Mouse (Mus musculus): ENCODE data around the gene Ovch2. TPM values are rescaled to one million over a fixed set of nuclear protein-coding genes. Genes with fewer than 3 reads are reported as not detected.

The Ovch2 gene
- polyA plus RNA-seq, 1 experiment from 2014 or later = not detected

DNA sequence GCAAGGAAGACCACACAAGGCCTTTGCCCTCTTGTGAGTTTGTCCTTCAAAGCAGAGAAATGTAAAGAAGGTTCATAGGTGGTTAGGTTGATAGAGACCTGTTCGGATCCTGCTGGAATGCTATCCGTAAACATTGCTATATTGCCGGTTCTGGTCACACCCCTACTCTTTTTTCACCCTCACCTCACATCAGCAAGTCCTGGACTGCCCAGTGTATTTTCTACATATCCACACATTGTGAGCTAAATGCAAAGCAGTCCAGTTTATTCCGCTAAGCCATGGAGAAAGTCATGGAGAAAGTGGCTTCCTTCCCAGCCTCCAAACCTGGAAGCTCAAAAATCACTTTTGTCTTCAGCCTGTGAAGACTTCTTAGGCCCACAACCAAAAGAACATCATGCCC is 51.3 kb downstream of the Ovch2 start:
- H3K27ac ChIP-seq (replicated peaks; ENCODE audit: low read depth, low read length) = no peak overlapping the region
- H3K36me3 ChIP-seq (ENCODE audit: control insufficient read depth, insufficient read depth, low read length) = no peaks in the 10 kb centered on the region
- ATAC-seq (ENCODE audit: low FRiP score, low TSS enrichment) (no peak), DNase-seq (no peak)
- no peak overlapping the region for H3K4me3 ChIP-seq (replicated peaks; ENCODE audit: low read depth, low read length)
- no peaks in the 10 kb centered on the region for H3K4me1 ChIP-seq (ENCODE audit: control insufficient read depth, insufficient read depth, low read length)
- 94% methylated on average over 4 of the region's 4 CpGs for WGBS
- H3K9me3 ChIP-seq (ENCODE audit: control insufficient read depth, low read length) = no peaks in the 10 kb centered on the region
- no peaks in the 10 kb centered on the region for H3K27me3 ChIP-seq (ENCODE audit: control insufficient read depth, insufficient read depth, low read length)
- no peak overlapping the region for H3K4me2 ChIP-seq (ENCODE audit: low read length)
- no peak overlapping the region for H3K9ac ChIP-seq (replicated peaks; ENCODE audit: low read length)

DNA sequence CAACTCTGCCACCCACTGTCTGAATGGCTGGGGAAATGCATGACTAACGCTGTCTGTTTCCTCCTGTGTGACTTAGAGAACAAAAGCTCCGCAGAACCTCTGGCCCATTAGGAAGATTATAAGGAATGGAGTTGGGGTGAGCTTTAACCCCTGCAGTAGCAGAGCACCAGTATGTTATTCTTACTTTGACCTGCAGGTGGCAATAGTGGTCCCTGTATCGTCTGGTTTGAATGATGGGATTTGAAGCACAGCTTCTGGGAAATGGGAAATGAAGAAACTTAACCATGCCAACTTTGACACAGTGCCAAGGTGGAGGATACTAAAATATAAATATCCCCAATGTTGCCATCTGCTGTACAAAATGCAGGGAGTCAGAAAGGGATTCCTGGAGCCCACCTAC is 51.7 kb downstream of the Ovch2 start:
- H3K4me1 ChIP-seq (ENCODE audit: control insufficient read depth, insufficient read depth, low read length) = no peaks in the 10 kb centered on the region
- no peak for ATAC-seq (ENCODE audit: low FRiP score, low TSS enrichment)
- no peak overlapping the region for H3K9ac ChIP-seq (replicated peaks; ENCODE audit: low read length)
- no peak overlapping the region for H3K4me3 ChIP-seq (replicated peaks; ENCODE audit: low read depth, low read length)
- WGBS = 2% methylated on average over 3 of the region's 3 CpGs
- H3K27ac ChIP-seq (replicated peaks; ENCODE audit: low read depth, low read length) = no peak overlapping the region
- no peaks in the 10 kb centered on the region for H3K27me3 ChIP-seq (ENCODE audit: control insufficient read depth, insufficient read depth, low read length)
- H3K4me2 ChIP-seq (ENCODE audit: low read length) = no peak overlapping the region
- no peaks in the 10 kb centered on the region for H3K9me3 ChIP-seq (ENCODE audit: control insufficient read depth, low read length)
- DNase-seq = peak; percentile 86
- H3K36me3 ChIP-seq (ENCODE audit: control insufficient read depth, insufficient read depth, low read length) = no peaks in the 10 kb centered on the region

DNA sequence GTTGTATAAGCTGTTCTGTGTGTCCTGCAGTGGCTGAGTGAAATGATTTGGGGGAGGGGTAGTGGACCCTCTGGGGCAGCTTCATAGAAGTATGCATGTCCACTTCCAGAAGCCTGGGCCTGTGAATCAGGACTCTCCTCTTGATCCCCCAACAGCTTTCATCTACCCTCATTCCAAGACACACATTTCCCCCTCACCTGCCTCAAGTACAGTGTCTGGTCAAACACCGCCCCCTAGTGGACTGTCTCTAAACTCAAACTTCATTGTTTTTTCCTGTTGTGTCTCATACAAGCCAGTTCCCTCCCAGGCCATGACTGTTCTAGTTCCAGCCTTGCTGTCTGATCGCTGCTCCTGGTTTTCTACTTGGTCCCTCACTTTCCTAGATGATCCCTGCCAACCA is 53.1 kb downstream of the Ovch2 start:
- ATAC-seq (ENCODE audit: low FRiP score, low TSS enrichment) (peak; percentile 41; the same call in 1 of the 2 replicates), DNase-seq (peak; percentile 66)
- H3K9me3 ChIP-seq (ENCODE audit: control insufficient read depth, low read length) = no peaks in the 10 kb centered on the region
- H3K4me1 ChIP-seq (ENCODE audit: control insufficient read depth, insufficient read depth, low read length) = no peaks in the 10 kb centered on the region
- no peak overlapping the region for H3K4me3 ChIP-seq (replicated peaks; ENCODE audit: low read depth, low read length)
- no peaks in the 10 kb centered on the region for H3K36me3 ChIP-seq (ENCODE audit: control insufficient read depth, insufficient read depth, low read length)
- 17% methylated on average over 2 of the region's 2 CpGs for WGBS
- H3K9ac ChIP-seq (replicated peaks; ENCODE audit: low read length) = no peak overlapping the region
- H3K4me2 ChIP-seq (ENCODE audit: low read length) = no peak overlapping the region
- H3K27me3 ChIP-seq (ENCODE audit: control insufficient read depth, insufficient read depth, low read length) = no peaks in the 10 kb centered on the region
- H3K27ac ChIP-seq (replicated peaks; ENCODE audit: low read depth, low read length) = no peak overlapping the region

DNA sequence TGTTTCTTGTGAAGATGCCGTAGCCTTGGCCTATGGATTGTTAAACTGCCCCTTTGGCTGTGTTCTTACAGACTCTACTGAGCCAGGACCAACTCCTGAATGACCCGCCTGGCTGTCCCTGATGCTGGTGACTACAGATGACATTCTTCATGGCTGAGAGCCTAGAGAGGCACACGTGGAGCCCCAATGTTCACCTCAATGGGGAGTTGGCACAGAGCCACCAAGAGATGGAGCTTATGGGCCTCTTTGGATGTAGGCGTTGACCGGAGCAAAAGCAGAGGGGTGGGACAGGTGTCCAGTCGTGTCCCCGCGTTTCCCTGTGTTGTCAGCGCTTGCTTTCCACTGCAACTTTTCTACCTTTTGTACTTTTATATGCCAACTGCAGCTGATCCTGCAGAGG is 53.5 kb downstream of the Ovch2 start:
- ATAC-seq (ENCODE audit: low FRiP score, low TSS enrichment) (no peak), DNase-seq (no peak)
- H3K9me3 ChIP-seq (ENCODE audit: control insufficient read depth, low read length) = no peaks in the 10 kb centered on the region
- H3K27me3 ChIP-seq (ENCODE audit: control insufficient read depth, insufficient read depth, low read length) = no peaks in the 10 kb centered on the region
- H3K36me3 ChIP-seq (ENCODE audit: control insufficient read depth, insufficient read depth, low read length) = no peaks in the 10 kb centered on the region
- no peak overlapping the region for H3K27ac ChIP-seq (replicated peaks; ENCODE audit: low read depth, low read length)
- WGBS = 90% methylated on average over 9 of the region's 9 CpGs
- H3K9ac ChIP-seq (replicated peaks; ENCODE audit: low read length) = no peak overlapping the region
- H3K4me1 ChIP-seq (ENCODE audit: control insufficient read depth, insufficient read depth, low read length) = no peaks in the 10 kb centered on the region
- H3K4me3 ChIP-seq (replicated peaks; ENCODE audit: low read depth, low read length) = no peak overlapping the region
- no peak overlapping the region for H3K4me2 ChIP-seq (ENCODE audit: low read length)

DNA sequence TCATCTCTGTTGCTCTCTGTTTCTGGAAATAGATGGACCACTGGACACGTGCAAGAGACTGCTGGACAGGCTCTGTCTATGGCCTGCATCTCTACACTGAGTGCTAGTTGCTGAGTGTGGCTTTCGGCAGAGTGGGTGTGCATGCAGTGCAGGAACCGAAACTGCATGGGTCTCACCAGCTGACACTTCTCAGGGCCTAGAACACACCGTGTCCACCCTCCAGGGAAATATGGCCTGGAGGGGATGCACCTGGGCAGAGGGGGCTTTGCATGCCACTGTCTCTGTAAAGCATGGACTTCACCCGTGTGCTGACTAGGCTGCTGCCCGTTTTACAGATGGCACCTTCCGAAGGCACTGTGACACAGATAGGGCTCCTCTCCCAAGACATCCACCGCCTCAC is 55.0 kb downstream of the Ovch2 start:
- H3K27me3 ChIP-seq (ENCODE audit: control insufficient read depth, insufficient read depth, low read length) = no peaks in the 10 kb centered on the region
- H3K9me3 ChIP-seq (ENCODE audit: control insufficient read depth, low read length) = no peaks in the 10 kb centered on the region

DNA sequence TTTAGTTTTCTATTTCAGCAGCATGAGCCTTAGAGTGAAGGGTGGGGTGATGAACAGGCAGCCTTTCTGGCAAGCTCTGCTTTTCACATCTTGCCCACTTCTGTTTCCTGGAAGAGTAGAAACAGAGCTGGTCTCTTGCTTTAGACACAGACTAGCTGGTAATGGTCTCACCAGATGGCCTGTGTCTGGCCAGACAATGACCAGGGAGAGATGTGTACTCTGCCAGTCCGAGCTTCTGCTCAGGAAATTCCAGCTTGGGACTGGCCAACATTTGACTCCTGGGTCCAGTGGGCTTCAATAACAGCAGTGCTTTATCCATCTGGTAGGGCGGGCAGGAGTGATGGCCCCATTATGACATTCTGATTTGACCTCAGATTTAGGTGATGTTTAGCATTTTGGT is 55.9 kb downstream of the Ovch2 start:
- H3K9ac ChIP-seq (replicated peaks; ENCODE audit: low read length) = no peak overlapping the region
- no peaks in the 10 kb centered on the region for H3K27me3 ChIP-seq (ENCODE audit: control insufficient read depth, insufficient read depth, low read length)
- no peaks in the 10 kb centered on the region for H3K36me3 ChIP-seq (ENCODE audit: control insufficient read depth, insufficient read depth, low read length)
- no peak overlapping the region for H3K4me2 ChIP-seq (ENCODE audit: low read length)
- H3K4me3 ChIP-seq (replicated peaks; ENCODE audit: low read depth, low read length) = no peak overlapping the region
- 86% methylated on average over 2 of the region's 2 CpGs for WGBS
- H3K4me1 ChIP-seq (ENCODE audit: control insufficient read depth, insufficient read depth, low read length) = no peaks in the 10 kb centered on the region
- H3K27ac ChIP-seq (replicated peaks; ENCODE audit: low read depth, low read length) = no peak overlapping the region
- DNase-seq = no peak
- H3K9me3 ChIP-seq (ENCODE audit: control insufficient read depth, low read length) = no peaks in the 10 kb centered on the region
- no peak for ATAC-seq (ENCODE audit: low FRiP score, low TSS enrichment)

More for the DNA sequence above, 55.0 kb downstream of the Ovch2 start:
- no peak for ATAC-seq (ENCODE audit: low FRiP score, low TSS enrichment)
- Histone ChIP-seq H3K4me1 (ENCODE audit: control insufficient read depth, insufficient read depth, low read length) (no peaks in the 10 kb centered on the region), H3K4me2 (ENCODE audit: low read length) (no peak overlapping the region), H3K9ac (replicated peaks; ENCODE audit: low read length) (no peak overlapping the region), H3K27ac (replicated peaks; ENCODE audit: low read depth, low read length) (no peak overlapping the region), H3K36me3 (ENCODE audit: control insufficient read depth, insufficient read depth, low read length) (no peaks in the 10 kb centered on the region), H3K4me3 (replicated peaks; ENCODE audit: low read depth, low read length) (no peak overlapping the region)
- DNase-seq = no peak
- WGBS = 89% methylated on average over 8 of the region's 8 CpGs

DNA sequence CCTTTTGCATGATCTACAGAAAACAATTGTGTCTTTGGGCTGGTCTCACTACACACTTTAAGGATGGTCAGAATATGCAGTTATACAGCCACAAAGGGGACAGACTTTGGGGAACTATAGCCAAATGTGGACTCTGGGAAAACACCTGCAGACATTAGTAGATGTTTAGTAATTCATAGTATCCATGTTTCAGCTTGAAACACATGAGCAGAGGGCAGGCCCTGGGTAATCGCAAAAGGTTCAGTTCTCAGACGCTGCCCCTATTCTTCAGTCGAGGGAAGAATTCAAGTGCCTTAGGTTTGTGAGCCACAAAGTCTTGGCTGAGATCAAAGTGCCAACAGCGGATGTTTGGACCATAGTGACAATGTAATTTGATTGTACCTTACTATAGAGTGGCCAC is 56.6 kb downstream of the Ovch2 start:
- Histone ChIP-seq H3K36me3 (ENCODE audit: control insufficient read depth, insufficient read depth, low read length) (no peaks in the 10 kb centered on the region), H3K27me3 (ENCODE audit: control insufficient read depth, insufficient read depth, low read length) (no peaks in the 10 kb centered on the region), H3K27ac (replicated peaks; ENCODE audit: low read depth, low read length) (no peak overlapping the region), H3K9ac (replicated peaks; ENCODE audit: low read length) (no peak overlapping the region), H3K9me3 (ENCODE audit: control insufficient read depth, low read length) (no peaks in the 10 kb centered on the region), H3K4me3 (replicated peaks; ENCODE audit: low read depth, low read length) (no peak overlapping the region), H3K4me1 (ENCODE audit: control insufficient read depth, insufficient read depth, low read length) (no peaks in the 10 kb centered on the region), H3K4me2 (ENCODE audit: low read length) (no peak overlapping the region)
- ATAC-seq (ENCODE audit: low FRiP score, low TSS enrichment) (no peak), DNase-seq (no peak)
- 88% methylated on average over 4 of the region's 4 CpGs for WGBS

DNA sequence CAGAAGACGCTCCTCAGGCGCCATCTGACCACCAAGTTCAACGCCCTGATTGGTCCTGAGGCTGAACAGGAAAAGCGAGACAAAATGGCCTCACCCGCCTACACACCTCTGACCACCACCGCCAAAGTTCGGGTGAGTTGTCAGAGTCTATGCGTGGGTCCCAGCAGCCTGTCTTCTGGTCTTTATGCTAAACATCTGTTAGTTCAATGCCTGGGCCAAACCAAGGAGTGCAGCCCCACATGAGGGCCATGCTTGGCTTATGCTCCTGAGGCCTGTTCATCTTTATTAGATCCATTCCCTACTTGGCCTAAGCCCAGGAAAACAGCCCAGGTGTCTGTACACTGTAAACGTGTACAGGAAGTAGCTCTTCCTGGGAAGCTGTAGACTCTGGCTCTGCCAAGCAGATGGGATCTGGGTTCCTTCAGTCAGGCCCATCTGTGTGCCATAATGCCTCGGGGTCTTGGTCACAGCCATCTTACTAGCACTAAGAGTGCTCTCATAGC is 58.0 kb downstream of the Ovch2 start:
- Histone ChIP-seq H3K9ac (replicated peaks; ENCODE audit: low read length) (no peak overlapping the region), H3K27ac (replicated peaks; ENCODE audit: low read depth, low read length) (no peak overlapping the region), H3K4me1 (ENCODE audit: control insufficient read depth, insufficient read depth, low read length) (no peaks in the 10 kb centered on the region), H3K9me3 (ENCODE audit: control insufficient read depth, low read length) (no peaks in the 10 kb centered on the region), H3K36me3 (ENCODE audit: control insufficient read depth, insufficient read depth, low read length) (no peaks in the 10 kb centered on the region), H3K4me2 (ENCODE audit: low read length) (no peak overlapping the region), H3K27me3 (ENCODE audit: control insufficient read depth, insufficient read depth, low read length) (no peaks in the 10 kb centered on the region), H3K4me3 (replicated peaks; ENCODE audit: low read depth, low read length) (no peak overlapping the region)
- DNase-seq (no peak), ATAC-seq (ENCODE audit: low FRiP score, low TSS enrichment) (no peak)
- WGBS = 93% methylated on average over 10 of the region's 10 CpGs

DNA sequence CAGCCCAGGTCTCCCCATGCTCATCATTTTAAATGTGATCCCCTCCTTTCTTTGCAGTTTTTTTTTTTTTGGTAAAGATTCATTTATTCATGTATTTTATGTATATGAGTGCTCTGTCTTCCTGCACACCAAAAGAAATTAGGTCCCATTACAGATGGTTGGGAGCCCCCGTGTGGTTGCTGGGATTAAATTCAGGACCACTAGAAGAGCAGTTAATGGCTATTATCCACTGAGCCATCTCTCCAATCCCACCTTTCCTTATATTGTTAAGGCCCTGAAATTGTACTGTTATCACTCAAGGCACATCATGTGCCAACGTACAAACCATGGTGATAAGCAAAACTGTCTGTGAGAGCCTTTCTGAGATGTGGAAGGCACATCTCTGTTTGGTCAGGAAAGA is 62.3 kb downstream of the Ovch2 start:
- peak; percentile 76 for DNase-seq
- H3K4me2 ChIP-seq (ENCODE audit: low read length) = no peak overlapping the region
- no peak overlapping the region for H3K4me3 ChIP-seq (replicated peaks; ENCODE audit: low read depth, low read length)
- H3K9me3 ChIP-seq (ENCODE audit: control insufficient read depth, low read length) = no peaks in the 10 kb centered on the region
- no peaks in the 10 kb centered on the region for H3K27me3 ChIP-seq (ENCODE audit: control insufficient read depth, insufficient read depth, low read length)
- no peak overlapping the region for H3K27ac ChIP-seq (replicated peaks; ENCODE audit: low read depth, low read length)
- no peak for ATAC-seq (ENCODE audit: low FRiP score, low TSS enrichment)
- no peak overlapping the region for H3K9ac ChIP-seq (replicated peaks; ENCODE audit: low read length)
- WGBS = 34% methylated on average over 2 of the region's 2 CpGs
- H3K36me3 ChIP-seq (ENCODE audit: control insufficient read depth, insufficient read depth, low read length) = no peaks in the 10 kb centered on the region
- H3K4me1 ChIP-seq (ENCODE audit: control insufficient read depth, insufficient read depth, low read length) = no peaks in the 10 kb centered on the region
